Mouse (Mus musculus) CH12.LX (cell line): ENCODE results near the gene Sprr4. TPM values are rescaled to one million over a fixed set of nuclear protein-coding genes. Genes with fewer than 3 reads are reported as not detected.

ENCODE experiments used
- DNase-seq: peaks from one replicate; pipeline ENCODE4 v3.0.0-alpha.2; 2013; ENCODE audit errors: extremely low read depth
- H3K27ac ChIP-seq: 2 replicates; pipeline ENCODE4 v1.5.1; 2012; ENCODE audit warnings: low read depth, mild to moderate bottlenecking, control low read depth, moderate library complexity; ENCODE audit not compliant: insufficient read depth
- H3K27me3 ChIP-seq: replicated peaks from 2 replicates; pipeline ENCODE3; 2012; ENCODE audit warnings: inconsistent platforms
- H3K36me3 ChIP-seq, 2 experiments: replicated peaks in 1 of 2; 2 replicates each; pipeline versions ENCODE3 to v1.6.1; 2012; ENCODE audit warnings: inconsistent platforms in 1 of 2, low read length in 1 of 2, mild to moderate bottlenecking in 1 of 2, mixed read lengths in 1 of 2, moderate library complexity in 1 of 2; ENCODE audit not compliant: control insufficient read depth in 1 of 2, insufficient read depth in 1 of 2
- H3K4me1 ChIP-seq, 2 experiments: 2 replicates each; pipeline ENCODE4 v1.6.1; 2012; ENCODE audit warnings: inconsistent platforms in 1 of 2, moderate library complexity in 1 of 2; ENCODE audit not compliant: insufficient read depth in 2 of 2, control insufficient read depth in 1 of 2
- H3K4me2 ChIP-seq: 2 replicates; pipeline ENCODE4 v1.6.1; 2012; ENCODE audit warnings: low read depth, mild to moderate bottlenecking, control low read depth; ENCODE audit not compliant: poor library complexity, insufficient read depth, severe bottlenecking
- H3K4me3 ChIP-seq, 3 experiments: fragments of 150-350 bp in 1 of 3; sonication (generic) in 1 of 3; replicated peaks in 1 of 3; 2 replicates each; pipeline versions ENCODE3 to v1.5.1; 2011 to 2012; ENCODE audit warnings: low read depth in 2 of 3, low read length in 2 of 3, mild to moderate bottlenecking in 2 of 3, moderate library complexity in 2 of 3, control low read depth in 1 of 3, improper control_type of control experiment in 1 of 3, inconsistent platforms in 1 of 3, mixed read lengths in 1 of 3; ENCODE audit not compliant: poor library complexity in 1 of 3
- H3K79me2 ChIP-seq: replicated peaks from 2 replicates; pipeline ENCODE4 v1.6.1; 2012; ENCODE audit warnings: mild to moderate bottlenecking, moderate library complexity; ENCODE audit not compliant: control insufficient read depth, poor library complexity, insufficient read depth, severe bottlenecking; ENCODE audit errors: extremely low read depth
- H3K9ac ChIP-seq: 2 replicates; pipeline ENCODE4 v1.6.1; 2012; ENCODE audit warnings: low read depth, mild to moderate bottlenecking, control low read depth, moderate library complexity; ENCODE audit not compliant: insufficient read depth
- H3K9me3 ChIP-seq: replicated peaks from 2 replicates; pipeline ENCODE3; 2012; ENCODE audit warnings: low read length, inconsistent platforms, mixed read lengths
- MAZ ChIP-seq: IDR thresholded peaks from 2 replicates; pipeline ENCODE4 v1.6.1; 2012; ENCODE audit warnings: low read depth, mild to moderate bottlenecking, inconsistent platforms, low read length, improper control_type of control experiment, moderate library complexity
- NRF1 ChIP-seq: IDR thresholded peaks from 2 replicates; pipeline ENCODE4 v1.6.1; 2014; ENCODE audit warnings: low read depth, mild to moderate bottlenecking, inconsistent platforms, low read length, improper control_type of control experiment, moderate library complexity
- dilution Hi-C: fragments of 300-500 bp; cut with MboI; formaldehyde crosslinking; loops from 2 replicates; pipeline ENCODE4 v1.14.3; 2020; ENCODE audit warnings: low sequenced_read_pairs; ENCODE audit not compliant: extremely low pct_unique_long_range_greater_than_20kb, extremely low pct_ligation_motif_present
- in situ Hi-C: fragments of 300-500 bp; cut with MboI; formaldehyde crosslinking; loops from 3 replicates; pipeline ENCODE4 v1.14.3; 2019; ENCODE audit warnings: low sequenced_read_pairs, low pct_ligation_motif_present, low pct_unique_long_range_greater_than_20kb, mixed read lengths
- polyA plus RNA-seq: library from polyadenylated mRNA; unstranded; fragments of >175 nt; gene quantifications from 2 replicates; pipeline ENCODE4 v1.2.1, GENCODE M21; 2012; ENCODE audit warnings: low read depth; ENCODE audit not compliant: insufficient read length
- total RNA-seq, 2 experiments: library from RNA; depleted of rRNA; stranded (reverse); fragments of 300-350 nt in 1 of 2; fragments of >200 nt in 1 of 2; gene quantifications; 2 replicates each; pipeline ENCODE4 v1.2.3; 2012 to 2014

Gene Sprr4
- total and polyA plus RNA-seq, 3 experiments: not detected

- no peak for DNase-seq
- TF ChIP-seq MAZ: no peak
- no peak for TF ChIP-seq NRF1
- TF ChIP-seq, all 38 proteins: peak for 0
- Histone ChIP-seq H3K27me3 (no peaks in the 10 kb centered on the region), H3K36me3 (no peaks in the 10 kb centered on the region), H3K79me2 (no peaks in the 10 kb centered on the region; the same call in 1 of the 2 replicates), H3K4me3 (no peak overlapping the region), H3K4me2 (no peak overlapping the region), H3K4me1 (no peaks in the 10 kb centered on the region), H3K9me3 (peaks cover 39% of the 10 kb centered on the region), H3K9ac (no peak overlapping the region), H3K27ac (no peak overlapping the region)
- in situ Hi-C loops (no loop called here), dilution Hi-C loops (no loop called here)
Measured at GRCm38 (mm10) chr3:92455151-92455550, 45.1 kb downstream of the Sprr4 start.

Other genes starting within 250 kb of the Sprr4 start
Only the 20 nearest of the 26 such genes appear.
- not detected in 2 replicates for gene Sprr2d, start 161.4 kb downstream of the Sprr4 start, total RNA-seq (2012; rRNA removed)
- gene Sprr2d, start 161.4 kb downstream of the Sprr4 start, total RNA-seq (2014; rRNA removed): not detected in 2 replicates
- gene Sprr2d, start 161.4 kb downstream of the Sprr4 start, polyA plus RNA-seq: not detected in 2 replicates
- not detected in 2 replicates for gene Sprr2e, start 148.3 kb downstream of the Sprr4 start, total RNA-seq (2012; rRNA removed)
- gene Sprr2e, start 148.3 kb downstream of the Sprr4 start, total RNA-seq (2014; rRNA removed): not detected in 2 replicates
- gene Sprr2e, start 148.3 kb downstream of the Sprr4 start, polyA plus RNA-seq: not detected in 2 replicates
- not detected in 2 replicates for gene Sprr2f, start 135.3 kb downstream of the Sprr4 start, total RNA-seq (2012; rRNA removed)
- not detected in 2 replicates for gene Sprr2f, start 135.3 kb downstream of the Sprr4 start, total RNA-seq (2014; rRNA removed)
- not detected in 2 replicates for gene Sprr2f, start 135.3 kb downstream of the Sprr4 start, polyA plus RNA-seq
- not detected in 2 replicates for gene Sprr2h, start 114.8 kb downstream of the Sprr4 start, total RNA-seq (2012; rRNA removed)
- not detected in 2 replicates for gene Sprr2h, start 114.8 kb downstream of the Sprr4 start, total RNA-seq (2014; rRNA removed)
- not detected in 2 replicates for gene Sprr2h, start 114.8 kb downstream of the Sprr4 start, polyA plus RNA-seq
- not detected in 2 replicates for gene Sprr2i, start 92.5 kb downstream of the Sprr4 start, total RNA-seq (2012; rRNA removed)
- not detected in 2 replicates for gene Sprr2i, start 92.5 kb downstream of the Sprr4 start, total RNA-seq (2014; rRNA removed)
- gene Sprr2i, start 92.5 kb downstream of the Sprr4 start, polyA plus RNA-seq: not detected in 2 replicates
- not detected in 2 replicates for gene Sprr2j-ps, start 82.4 kb downstream of the Sprr4 start, total RNA-seq (2012; rRNA removed)
- gene Sprr2j-ps, start 82.4 kb downstream of the Sprr4 start, total RNA-seq (2014; rRNA removed): not detected in 2 replicates
- not detected in 2 replicates for gene Sprr2j-ps, start 82.4 kb downstream of the Sprr4 start, polyA plus RNA-seq
- 8.4 and 10.6 TPM in 2 replicates for gene Gm9774, start 71.1 kb downstream of the Sprr4 start, total RNA-seq (2012; rRNA removed)
- gene Gm9774, start 71.1 kb downstream of the Sprr4 start, total RNA-seq (2014; rRNA removed): 11.9 and 14.0 TPM in 2 replicates
- 87.2 and 105 TPM in 2 replicates for gene Gm9774, start 71.1 kb downstream of the Sprr4 start, polyA plus RNA-seq
- not detected in 2 replicates for gene Sprr2k, start 67.9 kb downstream of the Sprr4 start, total RNA-seq (2012; rRNA removed)
- not detected in 2 replicates for gene Sprr2k, start 67.9 kb downstream of the Sprr4 start, total RNA-seq (2014; rRNA removed)
- gene Sprr2k, start 67.9 kb downstream of the Sprr4 start, polyA plus RNA-seq: not detected in 2 replicates
- gene Sprr1b, start 61.7 kb downstream of the Sprr4 start, total RNA-seq (2012; rRNA removed): not detected in 2 replicates
- gene Sprr1b, start 61.7 kb downstream of the Sprr4 start, total RNA-seq (2014; rRNA removed): not detected in 2 replicates
- gene Sprr1b, start 61.7 kb downstream of the Sprr4 start, polyA plus RNA-seq: not detected in 2 replicates
- not detected in 2 replicates for gene Sprr3, start 41.8 kb downstream of the Sprr4 start, total RNA-seq (2012; rRNA removed)
- not detected in 2 replicates for gene Sprr3, start 41.8 kb downstream of the Sprr4 start, total RNA-seq (2014; rRNA removed)
- not detected in 2 replicates for gene Sprr3, start 41.8 kb downstream of the Sprr4 start, polyA plus RNA-seq
- gene Sprr1a, start 14.6 kb downstream of the Sprr4 start, total RNA-seq (2012; rRNA removed): not detected in 2 replicates
- not detected in 2 replicates for gene Sprr1a, start 14.6 kb downstream of the Sprr4 start, total RNA-seq (2014; rRNA removed)
- not detected in 2 replicates for gene Sprr1a, start 14.6 kb downstream of the Sprr4 start, polyA plus RNA-seq
- not detected in 2 replicates for gene 2310046K23Rik, start 34.0 kb upstream of the Sprr4 start, total RNA-seq (2012; rRNA removed)
- gene 2310046K23Rik, start 34.0 kb upstream of the Sprr4 start, total RNA-seq (2014; rRNA removed): not detected in 2 replicates
- not detected in 2 replicates for gene 2310046K23Rik, start 34.0 kb upstream of the Sprr4 start, polyA plus RNA-seq
- 0.04 TPM in 1 of 2 replicates, not detected in the other for gene Ivl, start 73.2 kb upstream of the Sprr4 start, total RNA-seq (2012; rRNA removed)
- gene Ivl, start 73.2 kb upstream of the Sprr4 start, total RNA-seq (2014; rRNA removed): 0.30 and 0.31 TPM in 2 replicates
- 0.38 and 0.44 TPM in 2 replicates for gene Ivl, start 73.2 kb upstream of the Sprr4 start, polyA plus RNA-seq
- not detected in 2 replicates for gene Smcp, start 88.5 kb upstream of the Sprr4 start, total RNA-seq (2012; rRNA removed)
- gene Smcp, start 88.5 kb upstream of the Sprr4 start, total RNA-seq (2014; rRNA removed): not detected in 2 replicates
- gene Smcp, start 88.5 kb upstream of the Sprr4 start, polyA plus RNA-seq: not detected in 2 replicates
- gene 2210017I01Rik, start 107.0 kb upstream of the Sprr4 start, total RNA-seq (2012; rRNA removed): not detected in 2 replicates
- gene 2210017I01Rik, start 107.0 kb upstream of the Sprr4 start, total RNA-seq (2014; rRNA removed): not detected in 2 replicates
- not detected in 2 replicates for gene 2210017I01Rik, start 107.0 kb upstream of the Sprr4 start, polyA plus RNA-seq
- not detected in 2 replicates for gene Lce6a, start 121.2 kb upstream of the Sprr4 start, total RNA-seq (2012; rRNA removed)
- not detected in 2 replicates for gene Lce6a, start 121.2 kb upstream of the Sprr4 start, total RNA-seq (2014; rRNA removed)
- gene Lce6a, start 121.2 kb upstream of the Sprr4 start, polyA plus RNA-seq: not detected in 2 replicates
- not detected in 2 replicates for gene Lce1a1, start 147.8 kb upstream of the Sprr4 start, total RNA-seq (2012; rRNA removed)
- gene Lce1a1, start 147.8 kb upstream of the Sprr4 start, total RNA-seq (2014; rRNA removed): not detected in 2 replicates
- gene Lce1a1, start 147.8 kb upstream of the Sprr4 start, polyA plus RNA-seq: not detected in 2 replicates
- gene Lce1b, start 156.4 kb upstream of the Sprr4 start, total RNA-seq (2012; rRNA removed): not detected in 2 replicates
- gene Lce1b, start 156.4 kb upstream of the Sprr4 start, total RNA-seq (2014; rRNA removed): not detected in 2 replicates
- not detected in 2 replicates for gene Lce1b, start 156.4 kb upstream of the Sprr4 start, polyA plus RNA-seq
- gene Lce1a2, start 169.8 kb upstream of the Sprr4 start, total RNA-seq (2012; rRNA removed): not detected in 2 replicates
- not detected in 2 replicates for gene Lce1a2, start 169.8 kb upstream of the Sprr4 start, total RNA-seq (2014; rRNA removed)
- not detected in 2 replicates for gene Lce1a2, start 169.8 kb upstream of the Sprr4 start, polyA plus RNA-seq
- gene Lce1c, start 178.8 kb upstream of the Sprr4 start, total RNA-seq (2012; rRNA removed): not detected in 2 replicates
- gene Lce1c, start 178.8 kb upstream of the Sprr4 start, total RNA-seq (2014; rRNA removed): not detected in 2 replicates
- not detected in 2 replicates for gene Lce1c, start 178.8 kb upstream of the Sprr4 start, polyA plus RNA-seq